Mouse (Mus musculus) limb, embryonic 12.5 days (tissue): ENCODE results near the gene Angel1. TPM values are rescaled to one million over a fixed set of nuclear protein-coding genes. Genes with fewer than 3 reads are reported as not detected.
A peak's percentile ranks its signal among the peaks of the same experiment; 100 is the strongest.

ENCODE experiments used
- ATAC-seq: fragments of 200-750 bp; cut with Nextera tagmentation; 2 replicates; pipeline ENCODE4 v1.8.0; 2017; ENCODE audit warnings: low read depth, moderate TSS enrichment; ENCODE audit not compliant: insufficient number of reproducible peaks, insufficient read depth, low FRiP score, low TSS enrichment
- H3K27ac ChIP-seq: fragments of 300-500 bp; sonication (generic); 2 replicates; pipeline ENCODE4 v1.5.1; 2016; ENCODE audit warnings: mild to moderate bottlenecking, moderate library complexity
- H3K27me3 ChIP-seq: fragments of 300-500 bp; sonication (generic); 2 replicates; pipeline ENCODE4 v1.6.1; 2016; ENCODE audit warnings: mild to moderate bottlenecking, moderate library complexity
- H3K36me3 ChIP-seq: fragments of 300-500 bp; sonication (generic); 2 replicates; pipeline ENCODE4 v1.6.1; 2016; ENCODE audit warnings: mild to moderate bottlenecking, moderate library complexity
- H3K4me1 ChIP-seq: fragments of 300-500 bp; sonication (generic); replicated peaks from 2 replicates; pipeline ENCODE4 v1.6.1; 2016
- H3K4me2 ChIP-seq: fragments of 300-500 bp; sonication (generic); 2 replicates; pipeline ENCODE4 v1.6.1; 2016; ENCODE audit warnings: mild to moderate bottlenecking, moderate library complexity
- H3K4me3 ChIP-seq: fragments of 300-500 bp; sonication (generic); replicated peaks from 2 replicates; pipeline ENCODE4 v1.5.1; 2016; ENCODE audit warnings: mild to moderate bottlenecking
- H3K9ac ChIP-seq: fragments of 300-500 bp; sonication (generic); replicated peaks from 2 replicates; pipeline ENCODE4 v1.6.1; 2016; ENCODE audit warnings: mild to moderate bottlenecking, moderate library complexity
- H3K9me3 ChIP-seq: fragments of 300-500 bp; sonication (generic); 2 replicates; pipeline ENCODE4 v1.6.1; 2016; ENCODE audit warnings: mild to moderate bottlenecking, moderate library complexity
- WGBS: fragments of 180-500 bp; shearing (Covaris S2); methylation state at CpG from one replicate; pipeline ENCODE4 v1.1.7; 2016; 5-methylcytosine and 5-hydroxymethylcytosine counted together
- polyA plus RNA-seq: library from polyadenylated mRNA; unstranded; fragments of >200 nt; fragmentation: Nextera tagmentation; extraction: Ambion mirVana; gene quantifications from 2 replicates; pipeline ENCODE4 v1.2.1, GENCODE M21; 2016

Gene Angel1
- polyA plus RNA-seq, 1 experiment from 2014 or later: 15.8 TPM

DNA sequence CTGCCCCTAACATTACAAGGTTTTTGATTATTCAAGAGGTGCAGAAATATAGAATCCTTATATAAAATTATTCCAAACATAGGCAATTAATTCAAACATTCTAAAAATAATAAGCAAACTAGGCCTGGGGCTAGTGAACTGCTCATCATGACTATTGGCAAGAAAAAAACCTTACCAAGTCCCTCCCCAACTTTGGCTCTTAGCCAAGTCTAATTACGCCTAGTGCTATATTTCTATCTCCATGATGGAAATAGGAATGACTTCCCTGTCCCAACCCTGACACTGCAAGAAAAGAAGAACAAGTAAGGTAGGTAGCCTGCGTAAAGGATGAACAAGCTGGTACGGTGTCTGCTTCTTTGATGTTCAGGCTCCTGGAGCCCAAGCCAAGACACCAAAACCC is 23.6 kb downstream of the Angel1 start:
- H3K9ac ChIP-seq: no peak overlapping the region
- H3K4me1 ChIP-seq: peaks cover 9% of the 10 kb centered on the region
- H3K9me3 ChIP-seq: no peaks in the 10 kb centered on the region
- H3K27me3 ChIP-seq: no peaks in the 10 kb centered on the region
- no peak for ATAC-seq
- H3K36me3 ChIP-seq: peaks cover 22% of the 10 kb centered on the region; the same call in 1 of the 2 replicates
- no peak overlapping the region for H3K4me3 ChIP-seq
- no peak overlapping the region for H3K4me2 ChIP-seq
- WGBS: 88% methylated on average over 3 of the region's 3 CpGs
- H3K27ac ChIP-seq: no peak overlapping the region

DNA sequence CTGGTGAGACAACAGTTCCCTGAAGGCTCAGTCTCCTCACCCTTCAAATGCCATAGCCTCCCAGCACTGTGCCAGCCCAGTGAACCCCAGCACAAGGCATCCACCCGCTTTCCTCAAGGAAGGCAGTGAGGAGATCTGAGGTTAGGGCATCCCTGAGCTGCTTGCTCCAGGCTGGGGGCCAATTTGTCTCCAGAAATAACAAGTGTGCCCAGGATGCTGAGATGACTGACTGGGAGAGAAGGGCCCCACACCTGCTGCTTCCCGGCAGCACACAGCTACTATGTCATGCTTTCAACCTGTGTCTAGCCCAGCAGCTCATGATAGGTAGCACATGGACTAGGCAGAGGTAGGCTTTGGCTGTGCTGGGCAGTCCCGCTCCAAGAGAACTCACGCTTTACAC is 24.8 kb downstream of the Angel1 start:
- Histone ChIP-seq H3K4me2 (no peak overlapping the region), H3K4me3 (no peak overlapping the region), H3K4me1 (peaks cover 9% of the 10 kb centered on the region), H3K9me3 (peaks cover 6% of the 10 kb centered on the region; the same call in 1 of the 2 replicates), H3K9ac (no peak overlapping the region), H3K36me3 (peaks cover 22% of the 10 kb centered on the region; the same call in 1 of the 2 replicates), H3K27me3 (no peaks in the 10 kb centered on the region), H3K27ac (no peak overlapping the region)
- WGBS: 87% methylated on average over 4 of the region's 4 CpGs
- no peak for ATAC-seq

DNA sequence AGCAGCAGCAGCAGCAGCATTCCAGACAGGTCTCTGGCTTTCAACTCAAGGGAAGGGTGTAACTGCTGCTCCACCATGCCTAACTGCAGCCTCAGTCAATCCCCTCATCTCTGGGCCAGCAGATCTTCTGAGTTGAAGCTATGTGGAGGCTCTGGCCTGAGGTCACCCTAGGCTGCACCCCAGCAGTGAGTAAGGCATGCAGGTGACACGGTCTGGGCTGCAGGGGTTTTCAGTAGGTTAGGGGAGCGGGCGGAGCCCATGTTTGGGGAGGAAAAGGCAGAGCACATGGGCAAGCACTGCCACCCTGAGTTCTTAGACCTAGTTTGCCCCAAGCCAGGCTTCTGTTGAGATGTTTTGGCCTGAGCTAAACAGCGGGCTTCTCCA is 25.3 kb downstream of the Angel1 start:
- H3K9me3 ChIP-seq: peaks cover 6% of the 10 kb centered on the region; the same call in 1 of the 2 replicates
- H3K27ac ChIP-seq: no peak overlapping the region
- H3K4me1 ChIP-seq: peaks cover 9% of the 10 kb centered on the region
- 71% methylated on average over 4 of the region's 4 CpGs for WGBS
- H3K4me3 ChIP-seq: no peak overlapping the region
- H3K9ac ChIP-seq: no peak overlapping the region
- no peak for ATAC-seq
- H3K4me2 ChIP-seq: no peak overlapping the region
- H3K27me3 ChIP-seq: no peaks in the 10 kb centered on the region
- peaks cover 25% of the 10 kb centered on the region; the same call in 1 of the 2 replicates for H3K36me3 ChIP-seq

DNA sequence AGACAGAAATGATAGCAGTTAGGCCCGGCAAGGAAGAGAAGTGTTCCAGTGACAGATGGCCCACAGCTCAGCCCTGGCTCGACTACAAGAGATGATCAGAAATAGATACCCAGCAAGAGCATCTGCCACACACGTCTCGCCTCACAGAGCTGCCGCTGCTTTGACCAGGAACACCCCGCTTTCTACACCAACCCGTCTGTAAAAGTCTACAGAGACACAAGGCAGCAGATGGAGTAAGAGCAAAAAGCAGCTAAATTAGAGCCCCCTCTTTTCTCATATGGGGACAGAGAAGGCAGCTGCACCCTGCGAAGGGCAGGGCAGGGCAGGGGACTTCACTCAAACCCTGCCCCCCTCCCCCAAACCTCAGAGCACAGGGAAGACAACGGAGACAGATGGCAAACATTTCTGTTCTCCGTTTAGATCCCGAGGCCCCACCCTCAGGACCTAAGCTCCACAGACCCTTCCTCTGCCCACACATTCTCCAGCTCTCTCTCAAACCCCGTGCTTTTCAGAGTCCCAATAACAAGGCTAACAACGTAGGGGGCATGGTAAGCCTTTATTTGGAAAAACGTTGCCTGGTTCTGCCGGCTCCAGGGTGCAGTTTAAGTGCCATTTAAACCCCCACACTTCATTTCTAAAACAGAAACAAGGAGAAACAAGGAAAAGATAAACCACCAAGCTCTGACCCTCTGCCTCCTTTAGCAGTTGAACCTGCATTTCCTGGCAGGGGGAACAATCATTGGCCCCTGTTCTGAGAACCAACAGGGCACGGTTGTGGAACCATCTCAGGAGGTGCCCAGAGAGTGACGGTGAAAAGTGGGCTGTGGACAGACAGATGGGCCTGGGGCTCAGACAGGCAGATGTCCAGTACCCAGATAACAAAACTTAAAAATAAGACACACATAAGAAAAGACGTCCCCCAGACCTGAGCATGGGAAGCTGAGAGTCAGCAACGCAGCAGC is 26.0 kb downstream of the Angel1 start:
- H3K4me3 ChIP-seq: no peak overlapping the region
- peaks cover 25% of the 10 kb centered on the region; the same call in 1 of the 2 replicates for H3K36me3 ChIP-seq
- peaks cover 9% of the 10 kb centered on the region for H3K4me1 ChIP-seq
- 35% methylated on average over 19 of the region's 19 CpGs for WGBS
- peaks cover 6% of the 10 kb centered on the region; the same call in 1 of the 2 replicates for H3K9me3 ChIP-seq
- ATAC-seq: no peak
- no peaks in the 10 kb centered on the region for H3K27me3 ChIP-seq
- no peak overlapping the region for H3K9ac ChIP-seq
- H3K4me2 ChIP-seq: 0 out of 2 replicates have a peak overlapping the region, but pooled peaks have one; percentile 6
- no peak overlapping the region for H3K27ac ChIP-seq

DNA sequence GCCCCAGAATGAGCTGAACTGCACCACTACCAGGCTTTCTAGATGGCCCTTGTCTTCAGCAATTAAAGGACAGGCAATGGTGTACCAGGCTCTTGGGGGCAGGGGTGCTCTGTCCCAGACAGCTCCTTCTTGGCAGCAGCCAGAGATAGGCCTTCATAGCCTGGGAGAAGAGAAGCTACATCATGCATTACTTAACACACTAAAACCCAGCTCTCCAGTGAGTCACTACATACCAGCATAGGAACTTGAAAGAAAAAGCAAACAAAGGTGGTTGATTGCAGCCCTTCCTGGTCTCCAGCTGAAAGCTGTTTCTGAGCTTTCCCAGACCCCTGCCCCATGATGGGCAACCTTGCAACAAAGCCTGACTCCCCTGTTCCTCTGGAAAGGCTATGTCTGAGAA is 27.7 kb downstream of the Angel1 start:
- Histone ChIP-seq H3K4me2 (no peak overlapping the region), H3K4me3 (no peak overlapping the region), H3K36me3 (peaks cover 27% of the 10 kb centered on the region), H3K27me3 (no peaks in the 10 kb centered on the region), H3K4me1 (peaks cover 9% of the 10 kb centered on the region), H3K9me3 (peaks cover 6% of the 10 kb centered on the region; the same call in 1 of the 2 replicates), H3K9ac (no peak overlapping the region), H3K27ac (no peak overlapping the region)
- ATAC-seq: no peak

DNA sequence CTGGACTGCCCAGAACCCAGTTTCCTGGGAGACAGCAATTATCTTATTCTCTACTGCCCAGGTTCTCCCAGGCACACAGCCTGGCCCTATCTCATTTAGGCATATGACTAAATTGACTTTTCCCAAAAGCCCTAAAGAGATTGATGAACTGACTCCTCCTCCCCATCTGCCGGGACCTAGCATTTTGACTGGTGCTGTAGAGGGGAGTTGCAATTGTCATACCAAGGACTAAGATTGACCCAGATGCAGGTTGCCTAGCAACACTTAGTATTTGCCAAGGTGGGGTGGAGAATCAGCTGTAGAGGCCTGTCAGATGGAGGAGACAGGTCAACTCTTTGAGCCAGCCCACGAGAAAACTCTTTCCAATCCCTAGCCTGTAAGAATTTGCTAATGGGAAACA is 28.3 kb downstream of the Angel1 start:
- Histone ChIP-seq H3K4me2 (no peak overlapping the region), H3K27me3 (no peaks in the 10 kb centered on the region), H3K9ac (no peak overlapping the region), H3K4me3 (no peak overlapping the region), H3K27ac (no peak overlapping the region), H3K36me3 (peaks cover 21% of the 10 kb centered on the region), H3K4me1 (peaks cover 9% of the 10 kb centered on the region), H3K9me3 (peaks cover 6% of the 10 kb centered on the region; the same call in 1 of the 2 replicates)
- 79% methylated on average over 2 of the region's 2 CpGs for WGBS
- no peak for ATAC-seq

DNA sequence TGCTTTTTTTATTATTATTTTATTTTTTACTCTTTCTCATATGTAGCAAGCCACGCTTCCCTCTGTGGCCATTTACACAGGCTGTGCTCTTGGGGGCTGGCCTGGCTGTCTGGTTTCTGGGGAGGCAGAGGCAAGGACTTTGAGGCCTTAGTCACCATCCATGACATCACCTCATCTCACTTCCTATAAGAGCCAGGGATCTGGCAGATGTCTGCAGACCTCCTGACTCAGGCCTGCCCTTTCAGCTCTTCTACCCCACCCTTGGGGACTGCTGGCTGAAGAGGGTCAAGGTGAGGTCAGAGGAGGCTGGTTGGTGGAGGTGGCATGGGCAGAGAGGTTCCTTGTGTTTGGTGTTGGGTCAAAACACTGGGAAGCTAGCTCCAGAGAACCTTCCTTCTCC is 31.8 kb downstream of the Angel1 start:
- ATAC-seq: no peak
- H3K9ac ChIP-seq: no peak overlapping the region
- no peak overlapping the region for H3K4me2 ChIP-seq
- no peaks in the 10 kb centered on the region for H3K4me1 ChIP-seq
- 94% methylated on average over 1 of the region's 1 CpGs for WGBS
- no peaks in the 10 kb centered on the region for H3K27me3 ChIP-seq
- peaks cover 21% of the 10 kb centered on the region for H3K36me3 ChIP-seq
- H3K9me3 ChIP-seq: peaks cover 6% of the 10 kb centered on the region; the same call in 1 of the 2 replicates
- H3K4me3 ChIP-seq: no peak overlapping the region
- H3K27ac ChIP-seq: no peak overlapping the region

DNA sequence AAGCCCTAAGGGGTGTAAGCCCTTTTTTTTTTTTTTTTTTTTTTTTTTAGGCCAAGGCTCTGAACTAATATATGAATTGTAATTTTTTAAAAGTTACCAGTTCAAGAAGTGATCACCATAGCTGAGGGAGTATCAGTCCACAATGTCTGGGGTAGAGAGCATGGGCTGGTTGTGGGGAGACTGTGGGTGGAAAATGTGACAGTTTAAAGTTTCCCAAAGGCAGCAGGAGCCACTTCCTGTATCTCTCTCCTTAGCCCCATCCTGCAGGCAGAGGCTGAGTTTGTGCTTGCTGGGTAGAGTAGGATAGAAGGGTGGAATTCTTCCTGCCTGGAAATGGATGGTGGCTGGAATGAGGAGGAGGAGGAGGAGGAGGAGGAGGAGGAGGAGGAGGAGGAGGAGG is 32.9 kb downstream of the Angel1 start:
- no peak overlapping the region for H3K4me2 ChIP-seq
- peaks cover 29% of the 10 kb centered on the region for H3K36me3 ChIP-seq
- no peak overlapping the region for H3K4me3 ChIP-seq

DNA sequence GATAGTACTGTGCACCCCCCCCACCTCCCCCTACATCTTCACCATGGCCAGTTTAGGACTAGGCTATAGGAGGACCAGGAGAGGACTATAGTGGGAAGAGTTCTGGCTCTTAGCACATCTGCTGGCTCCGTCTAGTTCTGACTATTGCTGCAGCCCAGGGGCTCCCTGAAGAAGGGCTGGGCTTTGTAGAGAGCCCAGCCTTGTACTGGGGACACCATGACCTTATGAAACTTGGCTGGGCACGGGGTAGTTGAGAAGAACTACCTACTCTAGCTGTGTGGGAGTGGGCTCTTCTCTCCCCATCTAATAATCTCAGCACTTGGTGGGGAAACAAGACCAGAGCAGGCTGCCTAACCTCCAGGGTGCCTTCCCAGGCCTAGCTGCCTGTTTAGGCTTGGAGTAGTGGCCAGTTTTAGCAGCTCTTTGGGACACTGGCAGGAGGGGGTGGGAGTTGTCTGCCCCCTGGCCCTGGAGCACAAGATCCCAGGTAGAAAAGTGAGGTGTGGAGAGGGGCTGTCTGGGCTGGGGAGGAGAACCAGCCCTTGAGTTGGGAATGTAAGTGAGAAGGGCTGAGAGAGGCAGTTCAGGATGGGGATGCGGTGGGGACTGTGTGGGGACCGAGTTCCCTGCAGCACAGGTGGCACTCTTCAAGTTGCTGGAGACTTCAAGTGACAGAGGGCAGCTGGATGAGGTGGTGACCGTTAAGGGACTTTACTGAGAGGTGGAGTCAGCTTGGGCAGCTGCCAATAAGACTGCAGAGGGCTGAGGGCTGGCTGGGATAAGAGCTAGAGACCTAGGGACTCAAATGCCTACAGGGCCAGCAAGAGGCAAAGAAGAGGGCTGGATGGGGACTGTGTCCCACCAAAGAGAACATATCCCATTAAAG is 33.5 kb downstream of the Angel1 start:
- H3K27ac ChIP-seq: no peak overlapping the region
- no peaks in the 10 kb centered on the region for H3K4me1 ChIP-seq
- no peak for ATAC-seq
- no peak overlapping the region for H3K4me2 ChIP-seq
- H3K36me3 ChIP-seq: peaks cover 35% of the 10 kb centered on the region
- no peak overlapping the region for H3K9ac ChIP-seq
- 61% methylated on average over 5 of the region's 5 CpGs for WGBS
- H3K4me3 ChIP-seq: no peak overlapping the region
- no peaks in the 10 kb centered on the region for H3K27me3 ChIP-seq
- H3K9me3 ChIP-seq: peaks cover 6% of the 10 kb centered on the region; the same call in 1 of the 2 replicates

More for the DNA sequence above, 32.9 kb downstream of the Angel1 start:
- peaks cover 6% of the 10 kb centered on the region; the same call in 1 of the 2 replicates for H3K9me3 ChIP-seq
- no peak overlapping the region for H3K9ac ChIP-seq
- H3K27me3 ChIP-seq: no peaks in the 10 kb centered on the region
- ATAC-seq: no peak
- no peak overlapping the region for H3K27ac ChIP-seq
- no peaks in the 10 kb centered on the region for H3K4me1 ChIP-seq

DNA sequence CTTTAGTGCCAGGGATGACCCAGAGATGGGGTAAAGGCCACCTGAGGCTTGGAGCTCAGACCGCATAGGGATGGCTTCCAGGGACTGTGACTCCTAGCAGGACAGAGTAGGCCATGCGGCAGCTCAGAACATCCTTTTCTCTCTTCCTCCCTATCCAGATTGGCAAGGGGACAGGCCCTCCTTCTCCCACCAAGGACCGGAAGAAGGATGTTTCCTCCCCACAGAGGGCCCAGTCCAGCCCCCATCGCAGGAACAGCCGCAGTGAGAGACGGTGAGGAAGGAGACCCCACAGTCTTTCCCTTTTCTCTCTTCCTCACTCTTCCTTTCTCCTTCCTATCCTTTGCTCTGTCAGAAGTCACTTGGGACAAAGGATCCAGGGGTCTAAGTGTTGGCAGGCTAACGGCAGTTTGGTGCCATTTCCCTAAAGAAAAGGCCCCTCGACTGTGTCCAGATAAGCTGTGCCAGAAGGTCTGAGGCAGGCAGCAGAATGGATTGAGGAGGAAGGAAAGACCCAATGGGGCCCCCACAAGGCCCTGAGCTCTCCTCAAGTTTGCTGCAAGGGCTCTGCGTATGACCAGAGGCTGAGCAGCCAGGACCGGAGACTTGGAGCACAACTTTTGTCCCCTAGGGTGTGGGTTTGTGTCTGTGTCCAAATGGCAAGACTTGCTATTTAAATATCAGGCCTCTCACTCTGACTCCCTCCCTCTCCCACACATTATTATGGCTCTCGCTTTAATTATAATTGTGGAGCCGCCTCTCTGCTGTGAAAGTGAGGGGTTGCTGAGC is 35.4 kb downstream of the Angel1 start:
- no peaks in the 10 kb centered on the region for H3K27me3 ChIP-seq
- H3K4me2 ChIP-seq: no peak overlapping the region
- H3K4me3 ChIP-seq: no peak overlapping the region
- 79% methylated on average over 12 of the region's 12 CpGs for WGBS
- 0 out of 2 replicates have a peak overlapping the region, but pooled peaks have one; percentile 18 for H3K9ac ChIP-seq
- peak overlapping the region; percentile 7; the same call in 1 of the 2 replicates for H3K27ac ChIP-seq
- peaks cover 45% of the 10 kb centered on the region for H3K36me3 ChIP-seq
- no peak for ATAC-seq
- no peaks in the 10 kb centered on the region for H3K9me3 ChIP-seq
- no peaks in the 10 kb centered on the region for H3K4me1 ChIP-seq
